17 mouse cellular contexts compared by ENCODE assay signal in genomic region chr4:58085340-58085739, GRCm38 (mm10).
DNase-seq lines count a peak whose midpoint lies in the region; ATAC-seq and TF ChIP-seq lines count a peak whose summit lies in the region.
"Had no signal": no experiment of that assay in that cellular context is flagged by ENCODE, and none has a peak within 500 bp of the region (broad histone marks: within the 10 kb centered on the region; RNA-seq: fewer than 3 reads in every experiment).

No protein-coding gene starts in this region.

- H3K4me2 ChIP-seq in forebrain, postnatal 0 days (ENCODE audit: low read depth), result no peak overlapping the region
- no peak overlapping the region for H3K4me2 ChIP-seq in forebrain, embryonic 14.5 days (ENCODE audit: low read length)
- H3K4me2 ChIP-seq: embryonic facial prominence, embryonic 15.5 days; hindbrain, embryonic 15.5 days; limb, embryonic 12.5 days; midbrain, embryonic 11.5 days had no signal

- no peak overlapping the region for H3K9ac ChIP-seq in forebrain, postnatal 0 days
- no peak overlapping the region for H3K9ac ChIP-seq in forebrain, embryonic 14.5 days (ENCODE audit: low read length)
- H3K9ac ChIP-seq in liver, adult 2 months (ENCODE audit: low read depth, low read length), result no peak overlapping the region
- H3K9ac ChIP-seq: embryonic facial prominence, embryonic 15.5 days; hindbrain, embryonic 15.5 days; limb, embryonic 12.5 days had no signal

- no peak for DNase-seq in forebrain, postnatal 0 days
- no peak for DNase-seq in forebrain, embryonic 14.5 days (ENCODE audit: low spot score)
- peak; percentile 8 for DNase-seq in liver, adult 2 months (ENCODE audit: extremely low read depth, low read depth, low spot score)
- DNase-seq in liver (no peak), 416B (ENCODE audit: low read depth) (peak; percentile 70), adipocyte (ENCODE audit: low spot score) (peak; percentile 10)
- no peak for DNase-seq in cerebellum, adult 9-10 months
- no peak for DNase-seq in embryo, embryonic 11 days
- DNase-seq: cerebellum, adult 18-20 months; heart, adult 18-20 months; kidney, adult 8-10 months; thymus, postnatal 36 days had no signal

- no peak for ATAC-seq in forebrain, postnatal 0 days
- ATAC-seq in forebrain, embryonic 14.5 days, result no peak

- no peaks in the 10 kb centered on the region for H3K79me2 ChIP-seq in liver, adult 2 months (ENCODE audit: control insufficient read depth, insufficient read depth, low read length)

- H3K4me3 ChIP-seq in forebrain, postnatal 0 days (ENCODE audit: low read depth, low read length), result no peak overlapping the region
- no peak overlapping the region for H3K4me3 ChIP-seq in forebrain, embryonic 14.5 days (ENCODE audit: low read depth, low read length)
- no peak overlapping the region for H3K4me3 ChIP-seq in liver, adult 2 months (ENCODE audit: insufficient read depth, low read depth, low read length)
- H3K4me3 ChIP-seq: embryonic facial prominence, embryonic 15.5 days; hindbrain, embryonic 15.5 days; left cerebral cortex, adult 2 months; limb, embryonic 12.5 days had no signal

- no peaks in the 10 kb centered on the region for H3K9me3 ChIP-seq in forebrain, postnatal 0 days (ENCODE audit: low read length)
- H3K9me3 ChIP-seq in forebrain, embryonic 14.5 days (replicated peaks; ENCODE audit: control insufficient read depth, low read length), result no peaks in the 10 kb centered on the region
- H3K9me3 ChIP-seq: embryonic facial prominence, embryonic 15.5 days; hindbrain, embryonic 15.5 days; limb, embryonic 12.5 days had no signal

- H3K27me3 ChIP-seq in forebrain, postnatal 0 days (ENCODE audit: insufficient read depth, low read length), result no peaks in the 10 kb centered on the region
- H3K27me3 ChIP-seq in forebrain, embryonic 14.5 days (replicated peaks; ENCODE audit: control insufficient read depth, insufficient read depth, low read length), result no peaks in the 10 kb centered on the region
- H3K27me3 ChIP-seq in liver, adult 2 months (ENCODE audit: control insufficient read depth, insufficient read depth, low read length), result no peaks in the 10 kb centered on the region
- H3K27me3 ChIP-seq: embryonic facial prominence, embryonic 15.5 days; hindbrain, embryonic 15.5 days; limb, embryonic 12.5 days had no signal

- WGBS in forebrain, postnatal 0 days, result 84% methylated on average over 3 of the region's 3 CpGs
- 88% methylated on average over 3 of the region's 3 CpGs for WGBS in forebrain, embryonic 14.5 days
- WGBS in liver, adult 2 months, result 81% methylated on average over 3 of the region's 3 CpGs

- no peaks in the 10 kb centered on the region for H3K4me1 ChIP-seq in forebrain, postnatal 0 days (ENCODE audit: insufficient read depth)
- H3K4me1 ChIP-seq in forebrain, embryonic 14.5 days (ENCODE audit: control insufficient read depth, insufficient read depth, low read length), result no peaks in the 10 kb centered on the region
- no peaks in the 10 kb centered on the region for H3K4me1 ChIP-seq in liver, adult 2 months (ENCODE audit: control insufficient read depth, insufficient read depth, low read length)
- H3K4me1 ChIP-seq: embryonic facial prominence, embryonic 15.5 days; hindbrain, embryonic 15.5 days; limb, embryonic 12.5 days had no signal

- H3K27ac ChIP-seq in forebrain, postnatal 0 days (ENCODE audit: low read depth, low read length), result no peak overlapping the region
- H3K27ac ChIP-seq in forebrain, embryonic 14.5 days (ENCODE audit: low read depth, low read length), result no peak overlapping the region
- H3K27ac ChIP-seq in liver, adult 2 months (replicated peaks; ENCODE audit: insufficient read depth, low read depth, low read length), result no peak overlapping the region
- H3K27ac ChIP-seq: embryonic facial prominence, embryonic 15.5 days; hindbrain, embryonic 15.5 days; left cerebral cortex, adult 2 months; limb, embryonic 12.5 days had no signal

- no peak for TF ChIP-seq POLR2A in liver, adult 2 months (IDR thresholded peaks at IDR 0.05; ENCODE audit: extremely low read depth, insufficient read depth, low read length)

- no peaks in the 10 kb centered on the region for H3K36me3 ChIP-seq in forebrain, postnatal 0 days (ENCODE audit: insufficient read depth)
- no peaks in the 10 kb centered on the region for H3K36me3 ChIP-seq in forebrain, embryonic 14.5 days (ENCODE audit: control insufficient read depth, insufficient read depth, low read length)
- H3K36me3 ChIP-seq in liver, adult 2 months (ENCODE audit: control insufficient read depth, insufficient read depth, low read length), result no peaks in the 10 kb centered on the region
- H3K36me3 ChIP-seq: hindbrain, embryonic 15.5 days; limb, embryonic 12.5 days had no signal

- peak; percentile 34; the same call in 1 of the 2 replicates for TF ChIP-seq CTCF in forebrain, postnatal 0 days (IDR thresholded peaks at IDR 0.05; ENCODE audit: low read depth)
- 0 out of 2 replicates have a peak, but pooled peaks have one; percentile 21 for TF ChIP-seq CTCF in liver, adult 2 months (IDR thresholded peaks at IDR 0.05; ENCODE audit: low read depth, low read length)

Comparison
In these comparisons a context has a peak if more than half of its experiments do, and no peak if none do; other contexts are left out.
1. DNase-seq: peak in liver, adult 2 months (single experiment), 416B (single experiment) and adipocyte (single experiment); none in forebrain, postnatal 0 days (single experiment), forebrain, embryonic 14.5 days (single experiment), liver (single experiment), cerebellum, adult 9-10 months (single experiment) and embryo, embryonic 11 days (single experiment).